Mouse (Mus musculus) MEL (cell line): Measurements from ENCODE around the gene Cct3. TPM values are rescaled to one million over a fixed set of nuclear protein-coding genes. Genes with fewer than 3 reads are reported as not detected.

Experiments used
- DNase-seq: peaks from one replicate; pipeline ENCODE4 v3.0.0; 2011; ENCODE audit warnings: low read depth, low spot score
- H3K27ac ChIP-seq: 2 replicates; pipeline ENCODE4 v1.5.1; 2012; ENCODE audit warnings: low read depth, mild to moderate bottlenecking, control low read depth, low read length, moderate library complexity; ENCODE audit not compliant: control insufficient read depth
- H3K27me3 ChIP-seq, 2 experiments: fragments of 150-350 bp in 1 of 2; sonication (generic) in 1 of 2; 2 replicates each; pipeline ENCODE4 v1.6.1; 2012; ENCODE audit warnings: low read length in 2 of 2, mild to moderate bottlenecking in 2 of 2, improper control_type of control experiment in 1 of 2, moderate library complexity in 1 of 2; ENCODE audit not compliant: insufficient read depth in 2 of 2, control insufficient read depth in 1 of 2
- H3K36me3 ChIP-seq, 2 experiments: 2 replicates each; pipeline ENCODE4 v1.6.1; 2012 to 2014; ENCODE audit warnings: low read length in 2 of 2, improper control_type of control experiment in 1 of 2, inconsistent platforms in 1 of 2, mild to moderate bottlenecking in 1 of 2; ENCODE audit not compliant: insufficient read depth in 2 of 2, control insufficient read depth in 1 of 2
- H3K4me1 ChIP-seq, 2 experiments: fragments of 150-350 bp in 1 of 2; sonication (generic) in 1 of 2; 2 replicates each; pipeline ENCODE4 v1.6.1; 2012; ENCODE audit warnings: low read length in 2 of 2, improper control_type of control experiment in 1 of 2, mild to moderate bottlenecking in 1 of 2; ENCODE audit not compliant: insufficient read depth in 2 of 2, control insufficient read depth in 1 of 2
- H3K4me3 ChIP-seq, 2 experiments: fragments of 150-350 bp in 1 of 2; sonication (generic) in 1 of 2; 2 replicates each; pipeline ENCODE4 v1.5.1; 2012; ENCODE audit warnings: low read depth in 2 of 2, low read length in 2 of 2, mild to moderate bottlenecking in 2 of 2, moderate library complexity in 2 of 2, control low read depth in 1 of 2, improper control_type of control experiment in 1 of 2; ENCODE audit not compliant: control insufficient read depth in 1 of 2, insufficient read depth in 1 of 2
- H3K79me2 ChIP-seq: 2 replicates; pipeline ENCODE4 v1.6.1; 2012; ENCODE audit warnings: mild to moderate bottlenecking, low read length, moderate library complexity; ENCODE audit not compliant: control insufficient read depth, poor library complexity, insufficient read depth
- H3K9ac ChIP-seq: 2 replicates; pipeline ENCODE4 v1.6.1; 2012; ENCODE audit warnings: low read depth, mild to moderate bottlenecking, control low read depth, low read length, moderate library complexity; ENCODE audit not compliant: control insufficient read depth, poor library complexity, severe bottlenecking
- H3K9me3 ChIP-seq: fragments of 150-350 bp; sonication (generic); replicated peaks from 2 replicates; pipeline ENCODE4 v1.6.1; 2012; ENCODE audit warnings: mild to moderate bottlenecking, low read length, improper control_type of control experiment, moderate library complexity; ENCODE audit not compliant: insufficient read depth
- CHD1 ChIP-seq: IDR thresholded peaks from 2 replicates; pipeline ENCODE4 v1.6.1; 2012; ENCODE audit warnings: low read depth, mild to moderate bottlenecking, inconsistent platforms, low read length, improper control_type of control experiment
- CHD2 ChIP-seq: IDR thresholded peaks from 2 replicates; pipeline ENCODE4 v1.6.1; 2011; ENCODE audit warnings: low read length, improper control_type of control experiment
- CTCF ChIP-seq, 3 experiments: IDR thresholded peaks in 2 of 3; conservative IDR thresholded peaks in 1 of 3; 2 replicates each; pipeline ENCODE4 v1.5.1; 2011 to 2012; ENCODE audit warnings: low read length in 3 of 3, low read depth in 2 of 3, mild to moderate bottlenecking in 2 of 3, improper control_type of control experiment in 1 of 3, inconsistent platforms in 1 of 3, mixed read lengths in 1 of 3, moderate library complexity in 1 of 3; ENCODE audit not compliant: control insufficient read depth in 1 of 3, insufficient read depth in 1 of 3, poor library complexity in 1 of 3, severe bottlenecking in 1 of 3
- E2F4 ChIP-seq: IDR thresholded peaks from 2 replicates; pipeline ENCODE4 v1.6.1; 2011; ENCODE audit warnings: low read depth, low read length, improper control_type of control experiment, borderline replicate concordance
- ETS1 ChIP-seq: IDR thresholded peaks from 2 replicates; pipeline ENCODE4 v1.6.1; 2012; ENCODE audit warnings: low read depth, mild to moderate bottlenecking, inconsistent platforms, low read length, improper control_type of control experiment, moderate library complexity
- GABPA ChIP-seq: IDR thresholded peaks from 2 replicates; pipeline ENCODE4 v1.6.1; 2012; ENCODE audit warnings: low read depth, mild to moderate bottlenecking, inconsistent platforms, low read length, improper control_type of control experiment, moderate library complexity
- JUND ChIP-seq: IDR thresholded peaks from 2 replicates; pipeline ENCODE4 v1.6.1; 2011; ENCODE audit warnings: low read depth, mild to moderate bottlenecking, improper control_type of control experiment, low read length
- KAT2A ChIP-seq: conservative IDR thresholded peaks from 2 replicates; pipeline ENCODE4 v1.6.1; 2012; ENCODE audit warnings: low read depth, low read length, improper control_type of control experiment, inconsistent platforms
- MAFK ChIP-seq: IDR thresholded peaks from 2 replicates; pipeline ENCODE4 v1.6.1; 2011; ENCODE audit warnings: low read depth, mild to moderate bottlenecking, low read length, improper control_type of control experiment, borderline replicate concordance
- MAX ChIP-seq: IDR thresholded peaks from 2 replicates; pipeline ENCODE4 v1.6.1; 2011; ENCODE audit warnings: low read length, improper control_type of control experiment
- MAZ ChIP-seq: IDR thresholded peaks from 2 replicates; pipeline ENCODE4 v1.6.1; 2012; ENCODE audit warnings: low read depth, mild to moderate bottlenecking, inconsistent platforms, low read length, improper control_type of control experiment
- MEF2A ChIP-seq: IDR thresholded peaks from 2 replicates; pipeline ENCODE4 v1.6.1; 2014; ENCODE audit warnings: low read depth, mild to moderate bottlenecking, inconsistent platforms, low read length, improper control_type of control experiment; ENCODE audit not compliant: poor library complexity, insufficient replicate concordance, severe bottlenecking; ENCODE audit errors: extremely low read depth
- NRF1 ChIP-seq: IDR thresholded peaks from 2 replicates; pipeline ENCODE4 v1.6.1; 2014; ENCODE audit warnings: low read depth, mild to moderate bottlenecking, inconsistent platforms, low read length, improper control_type of control experiment, moderate library complexity; ENCODE audit not compliant: poor library complexity, insufficient read depth, severe bottlenecking
- POLR2A ChIP-seq, 2 experiments: IDR thresholded peaks; 2 replicates each; pipeline ENCODE4 v1.6.1; 2011 to 2012; ENCODE audit warnings: low read length in 2 of 2, mild to moderate bottlenecking in 2 of 2, control low read depth in 1 of 2, improper control_type of control experiment in 1 of 2, low read depth in 1 of 2, moderate library complexity in 1 of 2; ENCODE audit not compliant: control insufficient read depth in 1 of 2, insufficient read depth in 1 of 2, poor library complexity in 1 of 2
- POLR2AphosphoS2 ChIP-seq: IDR thresholded peaks from 2 replicates; pipeline ENCODE4 v1.6.1; 2011; ENCODE audit warnings: low read length, improper control_type of control experiment
- POLR2AphosphoS5 ChIP-seq: IDR thresholded peaks from 2 replicates; pipeline ENCODE4 v1.6.1; 2012; ENCODE audit warnings: low read depth, borderline replicate concordance, mild to moderate bottlenecking, inconsistent platforms, low read length, moderate library complexity, mixed read lengths
- RAD21 ChIP-seq: IDR thresholded peaks from 2 replicates; pipeline ENCODE4 v1.6.1; 2011; ENCODE audit warnings: mild to moderate bottlenecking, low read depth, low read length, improper control_type of control experiment
- SIN3A ChIP-seq: IDR thresholded peaks from 2 replicates; pipeline ENCODE4 v1.6.1; 2012; ENCODE audit warnings: low read length, improper control_type of control experiment, inconsistent platforms
- SMC3 ChIP-seq: IDR thresholded peaks from 2 replicates; pipeline ENCODE4 v1.6.1; 2011; ENCODE audit warnings: low read depth, low read length, improper control_type of control experiment
- TAL1 ChIP-seq: IDR thresholded peaks from 2 replicates; pipeline ENCODE4 v1.6.1; 2012; ENCODE audit warnings: mild to moderate bottlenecking, inconsistent platforms, low read length, moderate library complexity, mixed read lengths
- TBP ChIP-seq: IDR thresholded peaks from 2 replicates; pipeline ENCODE4 v1.8.0; 2011; ENCODE audit warnings: low read depth, low read length, improper control_type of control experiment
- TCF12 ChIP-seq: IDR thresholded peaks from 2 replicates; pipeline ENCODE4 v1.6.1; 2014; ENCODE audit warnings: low read depth, mild to moderate bottlenecking, inconsistent platforms, low read length, improper control_type of control experiment, moderate library complexity
- UBTF ChIP-seq: IDR thresholded peaks from 2 replicates; pipeline ENCODE4 v1.6.1; 2012; ENCODE audit warnings: low read depth, mild to moderate bottlenecking, inconsistent platforms, low read length, improper control_type of control experiment, moderate library complexity, borderline replicate concordance; ENCODE audit not compliant: insufficient read depth
- USF1 ChIP-seq: IDR thresholded peaks from 2 replicates; pipeline ENCODE4 v1.6.1; 2014; ENCODE audit warnings: low read depth, mild to moderate bottlenecking, inconsistent platforms, low read length, improper control_type of control experiment, moderate library complexity
- ZC3H11A ChIP-seq: IDR thresholded peaks from 2 replicates; pipeline ENCODE4 v1.6.1; 2012; ENCODE audit warnings: low read depth, mild to moderate bottlenecking, inconsistent platforms, low read length, improper control_type of control experiment
- ZKSCAN1 ChIP-seq: IDR thresholded peaks from 2 replicates; pipeline ENCODE4 v1.6.1; 2012; ENCODE audit warnings: low read depth, mild to moderate bottlenecking, inconsistent platforms, low read length, improper control_type of control experiment, moderate library complexity
- ZMIZ1 ChIP-seq: IDR thresholded peaks from 2 replicates; pipeline ENCODE4 v1.6.1; 2012; ENCODE audit warnings: low read depth, mild to moderate bottlenecking, inconsistent platforms, low read length, improper control_type of control experiment, moderate library complexity
- polyA plus RNA-seq, 2 experiments: library from polyadenylated mRNA; stranded (reverse) in 1 of 2; unstranded in 1 of 2; fragments of >175 nt in 1 of 2; fragments of >200 nt in 1 of 2; gene quantifications; 2 replicates each; pipeline versions ENCODE4 v1.2.1 to v1.2.4; 2012; ENCODE audit warnings: low replicate concordance in 2 of 2, low read depth in 1 of 2; ENCODE audit not compliant: insufficient read length in 2 of 2, insufficient read depth in 1 of 2, missing spikeins in 1 of 2
- total RNA-seq: library from RNA; depleted of rRNA; stranded (reverse); fragments of 300-350 nt; gene quantifications from 2 replicates; pipeline ENCODE4 v1.2.3, GENCODE M21; 2012

Cct3 gene
- total and polyA plus RNA-seq, 3 experiments: 777 to 1,549 (median 1,271) TPM

DNA sequence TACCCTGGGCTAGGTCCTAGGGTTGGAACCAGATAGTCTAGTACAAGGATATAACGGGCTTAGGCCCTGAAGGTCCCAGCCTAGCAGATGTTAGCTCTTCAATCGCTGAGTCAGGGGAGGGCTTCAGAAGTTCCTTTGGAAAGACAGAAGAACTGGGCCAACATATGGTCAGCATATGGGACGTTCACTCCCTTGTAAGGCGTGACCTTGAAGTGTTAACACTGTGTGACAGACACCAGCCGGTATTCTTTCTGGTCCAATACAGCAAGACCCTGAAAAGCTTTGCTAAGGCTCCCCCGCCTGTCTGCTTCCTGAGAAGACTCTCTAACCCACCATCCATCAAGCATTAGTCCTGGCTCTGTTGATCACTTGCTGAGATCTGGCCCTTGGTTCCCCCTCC is 41.0 kb upstream of the Cct3 start:
- Histone ChIP-seq H3K9ac (no peak overlapping the region), H3K4me3 (no peak overlapping the region), H3K36me3 (no peaks in the 10 kb centered on the region), H3K79me2 (no peaks in the 10 kb centered on the region), H3K4me1 (no peaks in the 10 kb centered on the region), H3K27ac (no peak overlapping the region), H3K27me3 (peaks cover 49 to 50% of the 10 kb centered on the region in 2 experiments)
- DNase-seq: no peak
- TF ChIP-seq GABPA (no peak), ZKSCAN1 (no peak), MAX (no peak), MEF2A (no peak), MAFK (no peak), CHD1 (no peak), ETS1 (no peak), JUND (no peak), KAT2A (no peak), NRF1 (no peak), E2F4 (no peak), CHD2 (no peak), ZC3H11A (no peak)
- TF ChIP-seq, all 39 proteins: peak for 0
- no peaks in the 10 kb centered on the region for H3K9me3 ChIP-seq

DNA sequence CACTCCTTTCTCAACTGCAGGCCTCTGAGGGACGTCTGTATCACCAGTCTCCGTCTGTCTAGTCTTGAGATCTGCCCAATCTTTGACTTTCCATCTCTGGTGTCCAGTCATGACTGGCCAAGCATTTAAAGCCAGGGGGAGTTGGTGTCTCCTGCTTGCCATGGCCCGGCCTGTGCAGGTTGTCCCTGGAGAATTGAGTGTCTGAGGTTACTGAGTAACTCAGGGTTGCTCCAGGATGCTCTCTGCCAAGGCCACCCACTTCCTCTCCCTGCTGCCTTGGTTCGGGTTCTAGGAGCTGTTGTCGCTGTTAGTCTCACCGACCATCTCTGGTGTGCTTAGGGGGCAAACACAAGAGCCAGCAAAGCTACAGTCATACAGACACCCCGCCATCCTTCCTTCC is 40.5 kb upstream of the Cct3 start:
- TF ChIP-seq POLR2A (IDR thresholded peaks at IDR 0.05; ENCODE audit: control insufficient read depth in 1 of 2, insufficient read depth in 1 of 2, low read depth in 1 of 2, low read length in 2 of 2, poor library complexity in 1 of 2): no peak
- no peak for TF ChIP-seq TAL1
- no peak for TF ChIP-seq MAZ
- Histone ChIP-seq H3K36me3 (no peaks in the 10 kb centered on the region), H3K4me3 (no peak overlapping the region), H3K79me2 (no peaks in the 10 kb centered on the region), H3K9ac (no peak overlapping the region), H3K27me3 (peaks cover 47 to 51% of the 10 kb centered on the region in 2 experiments), H3K9me3 (no peaks in the 10 kb centered on the region), H3K27ac (no peak overlapping the region), H3K4me1 (no peaks in the 10 kb centered on the region)
- DNase-seq: no peak

DNA sequence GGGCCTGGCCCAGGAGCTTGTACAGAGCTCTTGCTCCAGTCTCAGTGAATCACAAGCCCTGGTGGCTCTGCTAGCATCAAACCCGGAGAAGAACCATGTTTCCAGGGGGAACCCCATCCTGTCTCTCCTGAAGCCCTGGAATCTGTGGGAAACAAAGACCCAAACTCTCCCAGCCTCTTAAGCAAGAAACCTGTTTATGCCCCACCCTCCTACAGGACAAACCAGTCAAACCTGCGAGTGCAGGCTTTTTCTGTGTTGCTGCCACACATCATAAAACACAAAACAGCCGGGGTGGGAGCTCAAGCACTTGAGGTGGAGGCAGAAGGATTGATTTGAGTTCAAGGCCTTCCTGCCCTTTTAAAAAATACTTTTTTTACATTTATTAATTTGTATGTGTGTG is 34.6 kb upstream of the Cct3 start:
- Histone ChIP-seq H3K27ac (no peak overlapping the region), H3K9me3 (no peaks in the 10 kb centered on the region), H3K36me3 (no peaks in the 10 kb centered on the region), H3K9ac (no peak overlapping the region), H3K27me3 (peaks cover 9 to 16% of the 10 kb centered on the region in 2 experiments), H3K4me1 (no peaks in the 10 kb centered on the region), H3K4me3 (no peak overlapping the region), H3K79me2 (no peaks in the 10 kb centered on the region)
- DNase-seq: no peak
- no peak for TF ChIP-seq E2F4
- TF ChIP-seq CTCF (IDR thresholded peaks at IDR 0.05 in 2 of 3, conservative IDR thresholded peaks at IDR 0.05 in 1 of 3; ENCODE audit: control insufficient read depth in 1 of 3, insufficient read depth in 1 of 3, low read depth in 2 of 3, low read length in 3 of 3, poor library complexity in 1 of 3, severe bottlenecking in 1 of 3): no peak
- TF ChIP-seq RAD21: no peak
- TF ChIP-seq TCF12: no peak
- no peak for TF ChIP-seq SMC3
- no peak for TF ChIP-seq KAT2A
- no peak for TF ChIP-seq UBTF
- TF ChIP-seq SIN3A: no peak
- TF ChIP-seq POLR2AphosphoS5: no peak
- no peak for TF ChIP-seq POLR2AphosphoS2
- TF ChIP-seq MAZ: no peak
- no peak for TF ChIP-seq USF1
- no peak for TF ChIP-seq MAFK
- no peak for TF ChIP-seq ZMIZ1
- no peak for TF ChIP-seq GABPA
- TF ChIP-seq NRF1: no peak
- no peak for TF ChIP-seq CHD1
- TF ChIP-seq TBP: no peak
- TF ChIP-seq MAX: no peak
